Mouse (Mus musculus) spleen, adult 2 months (tissue): ENCODE data around the gene Srm.
A peak's percentile ranks its signal among the peaks of the same experiment; 100 is the strongest.

Experiments
- CTCF ChIP-seq: fragments of 200-500 bp; IDR thresholded peaks from 2 replicates; pipeline ENCODE4 v1.5.1; 2011; ENCODE audit warnings: mild to moderate bottlenecking, inconsistent platforms; ENCODE audit not compliant: insufficient read depth, insufficient read length, insufficient replicate concordance; ENCODE audit errors: extremely low read depth
- POLR2A ChIP-seq: fragments of 200-500 bp; IDR thresholded peaks from 2 replicates; pipeline ENCODE4 v1.6.1; 2011; ENCODE audit warnings: low read depth, low read length, inconsistent platforms

GRCm38 (mm10) chr4:148607758-148608157 is 16.5 kb downstream of the Srm start:
- TF ChIP-seq CTCF (peak; percentile 91; the same call in 1 of the 2 replicates), POLR2A (no peak)
